Mouse (Mus musculus) heart, adult 2 months (tissue): ENCODE measurements around the gene Phactr2. TPM values are rescaled to one million over a fixed set of nuclear protein-coding genes. Genes with fewer than 3 reads are reported as not detected.

Experiments
- DNase-seq, 2 experiments: peaks; one replicate each; pipeline ENCODE4 v3.0.0; 2021
- H3K27ac ChIP-seq: fragments of 200-600 bp; 2 replicates; pipeline ENCODE4 v1.8.1; 2022
- H3K27me3 ChIP-seq: fragments of 200-500 bp; 2 replicates; pipeline ENCODE4 v1.6.1; 2012; ENCODE audit warnings: mild to moderate bottlenecking, low read length, inconsistent platforms, mixed read lengths; ENCODE audit not compliant: control insufficient read depth, insufficient read depth
- H3K36me3 ChIP-seq: fragments of 200-500 bp; 2 replicates; pipeline ENCODE4 v1.6.1; 2012; ENCODE audit warnings: low read length, inconsistent platforms; ENCODE audit not compliant: control insufficient read depth, insufficient read depth
- H3K4me1 ChIP-seq: fragments of 200-500 bp; 2 replicates; pipeline ENCODE4 v1.6.1; 2011; ENCODE audit warnings: low read length; ENCODE audit not compliant: control insufficient read depth, insufficient read depth
- H3K4me3 ChIP-seq: fragments of 200-600 bp; 2 replicates; pipeline ENCODE4 v1.8.1; 2022
- H3K79me2 ChIP-seq: fragments of 200-500 bp; replicated peaks from 2 replicates; pipeline ENCODE4 v1.6.1; 2012; ENCODE audit warnings: mild to moderate bottlenecking, inconsistent platforms, low read length, moderate library complexity, mixed read lengths; ENCODE audit not compliant: control insufficient read depth, insufficient read depth
- H3K9ac ChIP-seq: fragments of 200-500 bp; 2 replicates; pipeline ENCODE4 v1.6.1; 2012; ENCODE audit warnings: low read depth, mild to moderate bottlenecking, control low read depth, inconsistent platforms, low read length, mixed read lengths
- CTCF ChIP-seq: fragments of 200-600 bp; IDR thresholded peaks from 2 replicates; pipeline ENCODE4 v1.8.1; 2022; ENCODE audit warnings: antibody characterized with exemption, mild to moderate bottlenecking, moderate library complexity
- EP300 ChIP-seq: fragments of 200-500 bp; IDR thresholded peaks from 2 replicates; pipeline ENCODE4 v1.6.1; 2011; ENCODE audit warnings: low read depth, low read length, control low read depth; ENCODE audit not compliant: insufficient read depth
- POLR2A ChIP-seq: fragments of 200-500 bp; IDR thresholded peaks from 2 replicates; pipeline ENCODE4 v1.6.1; 2011; ENCODE audit warnings: mild to moderate bottlenecking, low read depth, low read length, control low read depth; ENCODE audit not compliant: insufficient read depth
- WGBS: fragments of 180-500 bp; shearing (Covaris S2); methylation state at CpG from one replicate; pipeline ENCODE4 v1.1.7; 2018; 5-methylcytosine and 5-hydroxymethylcytosine counted together
- intact Hi-C: fragments of 180-260 bp; cut with DNase I; formaldehyde crosslinking; loops from one replicate; pipeline ENCODE4 v1.15.1; 2025
- polyA plus RNA-seq: library from polyadenylated mRNA; depleted of rRNA; stranded (reverse); fragments of >200 nt; gene quantifications from 2 replicates; pipeline ENCODE4 v1.2.3, GENCODE M21; 2012
- total RNA-seq, 2 experiments: library from RNA; stranded (reverse); gene quantifications; 2 replicates each; pipeline ENCODE4 v1.2.3; 2021

The Phactr2 gene
- total and polyA plus RNA-seq, 3 experiments: 15.2 to 49.3 (median 47.7) TPM

- DNase-seq: peak in 1 of 2 experiments; percentile 9
- peaks cover 10% of the 10 kb centered on the region for H3K36me3 ChIP-seq
- 0 out of 2 replicates have a peak, but pooled peaks cover 2% of the 10 kb centered on the region for H3K79me2 ChIP-seq
- intact Hi-C loops: loop anchor here (5.0 kb wide), 1 partner anchor 52 kb away; no protein-coding TSS in a partner anchor
- TF ChIP-seq POLR2A (no peak), EP300 (no peak), CTCF (no peak)
- H3K27me3 ChIP-seq: no peaks in the 10 kb centered on the region
- H3K9ac ChIP-seq: no peak within 1 kb of the TSS
- H3K4me3 ChIP-seq: no peak within 1 kb of the TSS
- 85% methylated on average over 2 of the region's 2 CpGs for WGBS
- H3K27ac ChIP-seq: peak within 1 kb of the TSS; percentile 73
- peaks cover 4% of the 10 kb centered on the region for H3K4me1 ChIP-seq
Measured at GRCm38 (mm10) chr10:13499331-13499730, 25.1 kb upstream of the Phactr2 start, which contains the start of gene Fuca2. Gene Fuca2 (plus strand): TSS chr10:13499540.

GRCm38 (mm10) chr10:13496315-13496714 lies 22.1 kb upstream of the Phactr2 start:
- no peaks in the 10 kb centered on the region for H3K36me3 ChIP-seq
- H3K4me3 ChIP-seq: no peak overlapping the region
- no peak overlapping the region for H3K9ac ChIP-seq
- H3K27ac ChIP-seq: peak overlapping the region; percentile 56
- TF ChIP-seq POLR2A (0 out of 2 replicates have a peak, but pooled peaks have one; percentile 10), EP300 (no peak), CTCF (no peak)
- H3K27me3 ChIP-seq: no peaks in the 10 kb centered on the region
- no peaks in the 10 kb centered on the region for H3K79me2 ChIP-seq
- DNase-seq: peak; percentile 39 to 68
- H3K4me1 ChIP-seq: peaks cover 4% of the 10 kb centered on the region
- WGBS: 57% methylated on average over 3 of the region's 3 CpGs
- intact Hi-C loops: loop anchor here (5.0 kb wide), 1 partner anchor 49 kb away; no protein-coding TSS in a partner anchor

- DNase-seq: no peak
- no peak overlapping the region for H3K27ac ChIP-seq
- no peaks in the 10 kb centered on the region for H3K27me3 ChIP-seq
- H3K36me3 ChIP-seq: no peaks in the 10 kb centered on the region; the same call in 1 of the 2 replicates
- intact Hi-C loops: no loop called here
- 75% methylated on average over 9 of the region's 9 CpGs for WGBS
- no peak overlapping the region for H3K4me3 ChIP-seq
- no peak overlapping the region for H3K9ac ChIP-seq
- H3K4me1 ChIP-seq: peaks cover 4% of the 10 kb centered on the region
- no peak for TF ChIP-seq CTCF
- no peak for TF ChIP-seq EP300
- TF ChIP-seq POLR2A: no peak
- no peaks in the 10 kb centered on the region for H3K79me2 ChIP-seq
Measured at GRCm38 (mm10) chr10:13493978-13494686, 19.9 kb upstream of the Phactr2 start.

GRCm38 (mm10) chr10:13489671-13490070 lies 15.5 kb upstream of the Phactr2 start:
- TF ChIP-seq CTCF (no peak), EP300 (no peak), POLR2A (no peak)
- no peaks in the 10 kb centered on the region; the same call in 1 of the 2 replicates for H3K4me1 ChIP-seq
- no peaks in the 10 kb centered on the region for H3K27me3 ChIP-seq
- no peak overlapping the region for H3K4me3 ChIP-seq
- no peaks in the 10 kb centered on the region; the same call in 1 of the 2 replicates for H3K36me3 ChIP-seq
- 30% methylated on average over 6 of the region's 6 CpGs for WGBS
- intact Hi-C loops: no loop called here
- H3K79me2 ChIP-seq: no peaks in the 10 kb centered on the region
- DNase-seq: peak; percentile 30 to 51
- H3K27ac ChIP-seq: peak overlapping the region; percentile 53
- H3K9ac ChIP-seq: no peak overlapping the region

- H3K27me3 ChIP-seq: no peaks in the 10 kb centered on the region
- H3K9ac ChIP-seq: no peak overlapping the region
- intact Hi-C loops: no loop called here
- 77% methylated on average over 4 of the region's 4 CpGs for WGBS
- no peak overlapping the region for H3K27ac ChIP-seq
- no peak overlapping the region for H3K4me3 ChIP-seq
- no peak for DNase-seq
- no peaks in the 10 kb centered on the region; the same call in 1 of the 2 replicates for H3K4me1 ChIP-seq
- TF ChIP-seq POLR2A (no peak), EP300 (no peak), CTCF (no peak)
- H3K36me3 ChIP-seq: no peaks in the 10 kb centered on the region; the same call in 1 of the 2 replicates
- no peaks in the 10 kb centered on the region for H3K79me2 ChIP-seq
Measured at GRCm38 (mm10) chr10:13485958-13486357, 11.7 kb upstream of the Phactr2 start.

- H3K36me3 ChIP-seq: no peaks in the 10 kb centered on the region
- WGBS: 66% methylated on average over 6 of the region's 6 CpGs
- H3K4me3 ChIP-seq: no peak overlapping the region
- no peaks in the 10 kb centered on the region for H3K4me1 ChIP-seq
- TF ChIP-seq EP300: no peak
- TF ChIP-seq CTCF: no peak
- TF ChIP-seq POLR2A: no peak
- no peaks in the 10 kb centered on the region; the same call in 1 of the 2 replicates for H3K27me3 ChIP-seq
- intact Hi-C loops: no loop called here
- H3K79me2 ChIP-seq: no peaks in the 10 kb centered on the region
- no peak for DNase-seq
- no peak overlapping the region for H3K9ac ChIP-seq
- H3K27ac ChIP-seq: no peak overlapping the region
Measured at GRCm38 (mm10) chr10:13479341-13479740, 5.1 kb upstream of the Phactr2 start.
